Mouse (Mus musculus) 416B (cell line): Measurements from ENCODE around the gene Fbxw20.
"Not testable (repeated sequence)": the region's sequence is repeated elsewhere in the genome, so short reads cannot be mapped to it uniquely, and the experiment has no call there.

ENCODE experiments used
- DNase-seq: peaks from one replicate; pipeline ENCODE4 v3.0.0; 2011; ENCODE audit warnings: low read depth

The Fbxw20 gene

DNA sequence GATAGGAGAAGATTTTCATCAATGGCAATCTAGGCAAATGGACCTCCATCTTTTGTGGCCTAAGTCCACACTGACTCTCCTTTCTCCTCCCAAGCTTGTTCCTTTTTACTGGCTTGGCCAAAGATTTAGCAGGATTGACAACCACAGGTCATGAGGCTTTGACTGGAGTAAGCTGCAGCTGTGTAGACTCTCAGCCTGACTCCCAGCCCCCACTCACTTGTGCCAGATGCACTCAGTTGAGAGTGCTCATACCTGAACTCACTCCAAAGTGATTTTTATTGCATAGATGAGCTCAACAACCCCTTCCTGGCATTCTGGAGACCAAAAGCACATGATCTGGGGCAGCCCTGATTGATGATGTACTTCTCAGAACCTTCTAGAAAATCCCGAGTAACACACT lies at the start of gene Fbxw20:
Fbxw20 (minus strand) TSS at position 101 of the 400 bp plus-strand sequence.
- DNase-seq, result no peak

DNA sequence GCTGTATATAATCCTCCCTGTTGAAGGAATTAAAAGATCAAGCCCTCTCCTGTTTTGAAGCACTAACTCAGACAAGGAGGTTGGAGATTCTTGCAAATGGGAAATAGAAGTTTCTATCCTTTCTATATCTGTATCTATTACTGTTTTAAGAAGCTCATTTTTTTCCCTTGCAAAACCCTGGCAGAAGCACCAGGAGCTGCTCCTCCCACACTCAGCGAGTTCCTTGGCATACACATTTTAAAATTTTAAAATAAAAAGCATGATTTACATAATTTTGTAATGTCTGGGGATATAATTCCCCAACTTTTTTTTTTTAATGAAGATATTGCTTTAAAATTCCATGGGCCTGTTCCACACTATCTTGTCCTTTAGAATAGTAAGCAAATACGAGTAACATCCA lies 28.5 kb upstream of the Fbxw20 start:
- no peak for DNase-seq

DNA sequence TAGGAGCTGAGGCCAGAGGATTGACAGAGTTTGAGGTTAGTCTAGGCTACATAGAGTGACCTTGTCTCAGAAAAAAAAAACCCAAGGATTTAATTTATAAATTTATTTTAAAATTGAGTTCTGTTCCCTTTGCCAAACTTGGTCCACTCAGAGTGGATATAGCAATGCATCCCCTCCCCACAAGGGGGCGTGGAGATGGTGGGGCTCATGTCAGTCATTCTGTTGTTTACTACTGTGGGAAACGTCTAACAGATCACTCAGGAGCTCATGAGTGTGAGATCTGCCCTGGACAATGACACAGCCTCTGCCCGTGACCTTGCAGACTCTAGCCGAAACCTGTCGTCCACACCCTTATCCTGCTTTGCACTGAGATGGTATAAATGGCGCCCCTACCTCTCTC lies 16.1 kb downstream of the Fbxw20 start:
- DNase-seq, result no peak

DNA sequence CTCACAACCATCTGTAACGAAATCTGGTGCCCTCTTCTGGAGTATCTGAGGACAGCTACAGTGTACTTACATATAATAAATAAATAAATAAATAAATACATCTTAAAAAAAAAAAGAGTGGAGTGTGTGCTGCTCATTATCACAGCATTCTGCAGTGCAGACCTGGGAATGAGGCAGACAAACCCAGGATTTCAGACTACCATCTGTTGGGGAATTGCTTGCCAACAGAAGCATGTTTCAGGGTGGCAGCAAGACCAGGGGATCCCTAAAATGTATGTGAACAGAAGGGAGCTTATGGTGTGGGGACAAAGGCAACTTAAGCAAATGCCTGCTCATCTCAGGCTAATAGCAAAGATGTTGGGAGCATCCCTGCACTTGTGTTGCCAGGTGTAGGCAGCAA lies 33.2 kb downstream of the Fbxw20 start:
- DNase-seq, result not testable (repeated sequence)

DNA sequence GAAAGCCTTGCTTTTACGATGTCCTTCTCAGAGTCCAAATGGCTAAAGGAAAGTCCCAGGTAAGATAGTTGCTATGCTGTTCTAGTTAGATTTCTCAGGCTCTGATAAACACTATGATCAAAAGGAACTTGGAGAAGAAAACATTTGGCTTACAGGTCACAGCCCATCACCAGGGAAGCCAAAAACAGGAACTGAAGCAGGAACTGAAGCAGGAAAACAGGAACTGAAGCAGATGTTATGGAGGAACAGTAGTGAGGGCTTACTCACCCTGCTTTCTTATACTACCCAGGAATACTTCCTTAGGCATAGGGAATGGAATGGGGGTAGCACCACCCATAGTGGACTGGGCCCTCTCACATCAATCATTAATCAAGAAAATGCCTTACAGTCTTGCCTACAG lies 34.2 kb downstream of the Fbxw20 start:
- DNase-seq, result no peak

DNA sequence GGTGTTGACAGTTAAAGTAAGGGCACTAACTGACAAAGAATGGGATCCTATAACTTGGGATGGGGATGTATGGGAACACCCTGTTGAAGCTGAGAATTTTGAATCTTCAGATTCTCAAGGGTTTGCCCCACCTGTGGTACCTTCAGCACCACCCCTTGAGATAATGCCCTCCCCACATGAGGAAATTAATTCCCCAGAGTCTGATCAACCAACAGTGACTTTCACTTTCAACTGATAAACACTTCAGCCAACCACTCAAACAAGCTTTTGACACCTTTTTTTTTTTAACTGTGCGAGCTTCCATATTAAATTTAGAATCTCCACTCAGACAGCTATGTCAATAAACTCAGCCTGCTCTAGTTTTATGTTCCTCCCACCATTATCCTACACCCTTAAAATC lies 35.2 kb downstream of the Fbxw20 start:
- DNase-seq, result no peak

DNA sequence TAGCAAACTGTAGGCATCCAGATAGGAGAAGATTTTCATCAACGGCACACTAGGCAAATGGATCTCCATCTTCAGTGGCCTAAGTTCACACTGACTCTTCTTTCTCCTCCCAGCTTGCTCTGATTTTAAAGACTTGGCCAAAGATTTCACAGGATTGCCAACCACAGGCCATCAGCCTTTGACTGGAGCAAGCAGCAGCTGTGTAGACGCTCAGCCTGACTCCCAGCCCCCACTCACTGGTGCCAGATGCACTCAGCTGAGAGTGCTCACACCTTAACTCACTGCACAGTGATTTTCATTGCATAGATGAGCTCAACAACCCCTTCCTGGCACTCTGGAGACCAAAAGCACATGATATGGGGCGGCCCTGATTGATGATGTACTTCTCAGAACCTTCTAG lies 38.7 kb downstream of the Fbxw20 start, which contains the start of gene Fbxw13:
Fbxw13 (minus strand) TSS at position 101 of the 400 bp plus-strand sequence.
- DNase-seq, result not testable (repeated sequence)

DNA sequence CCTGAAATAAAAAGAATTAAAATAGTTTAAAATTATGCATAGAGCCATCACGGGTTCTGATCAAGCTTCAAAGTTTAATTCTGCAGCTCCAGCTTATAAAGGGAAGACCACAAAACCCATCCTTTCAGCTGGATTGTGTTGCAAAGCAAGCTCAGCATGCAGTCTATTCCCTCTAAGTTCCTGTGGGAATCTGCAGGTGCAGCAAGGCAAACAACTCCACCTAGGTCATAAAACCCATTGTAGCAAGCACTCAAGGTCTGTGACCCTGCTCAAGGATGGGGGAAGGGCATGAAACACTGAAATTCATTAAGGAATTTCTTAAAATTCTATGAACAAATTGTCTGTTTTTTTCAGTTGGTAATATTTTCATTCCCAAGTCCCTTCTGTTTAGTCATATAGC lies 57.3 kb downstream of the Fbxw20 start:
- DNase-seq, result no peak

DNA sequence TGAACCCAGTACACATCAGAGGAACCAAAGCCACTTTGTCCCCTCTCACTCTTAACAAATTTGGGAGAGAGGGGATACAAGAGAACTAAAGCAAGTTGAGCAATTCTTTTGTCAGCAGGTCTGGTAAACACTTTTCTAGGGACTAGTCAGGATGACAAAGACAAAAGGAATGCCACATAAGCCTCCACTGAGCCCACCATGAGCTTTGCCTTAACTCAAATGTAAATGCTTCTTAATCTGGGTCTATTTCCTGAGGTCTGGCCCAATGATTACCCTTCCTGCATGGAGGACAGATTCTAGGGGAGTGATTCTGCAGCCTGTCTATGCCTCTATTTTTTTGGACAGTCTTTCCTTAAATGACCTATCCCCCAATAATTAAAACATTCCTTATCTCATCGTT lies 58.3 kb downstream of the Fbxw20 start:
- no peak for DNase-seq
